Mouse (Mus musculus) ES-Bruce4 (cell line): Measurements from ENCODE around the gene Gm37419. TPM values are rescaled to one million over a fixed set of nuclear protein-coding genes. Genes with fewer than 3 reads are reported as not detected.
A peak's percentile ranks its signal among the peaks of the same experiment; 100 is the strongest.

Experiments
- H3K27ac ChIP-seq: 2 replicates; pipeline ENCODE4 v1.5.1; 2012; ENCODE audit warnings: low read length, inconsistent platforms; ENCODE audit not compliant: insufficient read depth
- H3K27me3 ChIP-seq: 2 replicates; pipeline ENCODE4 v1.6.1; 2012; ENCODE audit warnings: mild to moderate bottlenecking, low read length, inconsistent platforms; ENCODE audit not compliant: control insufficient read depth, poor library complexity, insufficient read depth, severe bottlenecking
- H3K36me3 ChIP-seq: 2 replicates; pipeline ENCODE4 v1.6.1; 2012; ENCODE audit warnings: inconsistent platforms, mild to moderate bottlenecking, low read length, moderate library complexity; ENCODE audit not compliant: control insufficient read depth, poor library complexity, insufficient read depth, severe bottlenecking
- H3K4me1 ChIP-seq: one replicate; pipeline ENCODE4 v1.8.1; 2011; ENCODE audit warnings: low read length; ENCODE audit not compliant: control insufficient read depth, insufficient read depth
- H3K4me3 ChIP-seq: 2 replicates; pipeline ENCODE4 v1.5.1; 2011; ENCODE audit warnings: low read depth, mild to moderate bottlenecking, low read length
- H3K9ac ChIP-seq: 2 replicates; pipeline ENCODE4 v1.6.1; 2012; ENCODE audit warnings: low read depth, mild to moderate bottlenecking, inconsistent platforms; ENCODE audit not compliant: poor library complexity, severe bottlenecking
- H3K9me3 ChIP-seq: replicated peaks from 2 replicates; pipeline ENCODE4 v1.6.1; 2012; ENCODE audit warnings: mild to moderate bottlenecking, low read length, inconsistent platforms; ENCODE audit not compliant: control insufficient read depth, poor library complexity, insufficient read depth, severe bottlenecking
- CTCF ChIP-seq: IDR thresholded peaks from one replicate; pipeline ENCODE4 v1.8.1; 2011; ENCODE audit warnings: low read depth, low read length
- EP300 ChIP-seq: IDR thresholded peaks from 2 replicates; pipeline ENCODE4 v1.6.1; 2011; ENCODE audit warnings: low read depth, low read length; ENCODE audit not compliant: insufficient read depth
- POLR2A ChIP-seq: IDR thresholded peaks from one replicate; pipeline ENCODE4 v1.8.1; 2011; ENCODE audit warnings: low read length; ENCODE audit not compliant: insufficient read depth
- polyA plus RNA-seq: library from polyadenylated mRNA; stranded (reverse); fragments of >200 nt; gene quantifications from 2 replicates; pipeline ENCODE4 v1.2.4, GENCODE M21; 2011; ENCODE audit warnings: low read depth; ENCODE audit not compliant: missing spikeins, insufficient read depth, insufficient read length

Gene Gm37419
- polyA plus RNA-seq, 1 experiment: not detected

DNA sequence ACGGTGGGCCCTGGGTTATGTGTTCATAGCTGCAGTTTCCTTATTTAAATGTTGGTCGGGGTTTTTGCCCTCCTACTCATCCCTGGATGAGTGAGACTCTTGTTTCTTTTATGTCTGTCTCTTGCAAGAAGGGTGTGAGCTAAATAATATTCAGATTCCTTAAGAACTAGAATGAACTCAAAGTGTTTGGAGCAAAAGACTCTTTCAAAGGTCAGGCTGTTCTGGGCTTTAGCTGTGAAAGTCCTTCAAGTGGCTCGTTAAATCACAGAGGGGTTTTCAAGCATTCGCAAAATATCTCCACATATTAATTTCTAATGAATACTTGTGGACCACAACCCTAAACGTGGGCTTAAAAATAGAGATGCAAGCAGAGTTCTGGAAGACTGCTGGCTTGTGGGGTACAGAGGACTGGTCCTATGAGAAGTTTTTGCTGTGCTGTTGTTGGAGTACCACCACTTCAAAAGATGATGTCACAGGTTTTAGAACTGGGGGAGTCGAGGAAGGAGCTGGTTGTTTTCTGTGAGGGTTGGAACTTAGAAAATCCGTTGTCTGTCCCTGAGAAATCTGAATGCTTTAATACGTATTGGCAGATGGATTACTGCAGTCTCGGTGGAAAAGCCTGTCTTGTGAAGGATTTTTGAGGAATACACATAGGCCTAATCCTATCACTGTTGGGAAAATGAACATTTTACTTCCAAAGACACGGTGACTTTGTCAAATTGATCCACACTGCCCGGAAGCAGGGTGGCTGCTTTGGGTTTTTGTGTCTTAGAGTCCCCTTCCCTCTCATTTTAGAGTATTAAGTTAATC is 2.1 kb downstream of the Gm37419 start:
- no peak for TF ChIP-seq EP300
- TF ChIP-seq POLR2A: no peak
- no peak overlapping the region for H3K27ac ChIP-seq
- H3K36me3 ChIP-seq: no peaks in the 10 kb centered on the region
- no peaks in the 10 kb centered on the region for H3K27me3 ChIP-seq
- H3K4me1 ChIP-seq: no peaks in the 10 kb centered on the region
- H3K9ac ChIP-seq: peak overlapping the region; percentile 99
- H3K9me3 ChIP-seq: no peaks in the 10 kb centered on the region
- no peak overlapping the region for H3K4me3 ChIP-seq

DNA sequence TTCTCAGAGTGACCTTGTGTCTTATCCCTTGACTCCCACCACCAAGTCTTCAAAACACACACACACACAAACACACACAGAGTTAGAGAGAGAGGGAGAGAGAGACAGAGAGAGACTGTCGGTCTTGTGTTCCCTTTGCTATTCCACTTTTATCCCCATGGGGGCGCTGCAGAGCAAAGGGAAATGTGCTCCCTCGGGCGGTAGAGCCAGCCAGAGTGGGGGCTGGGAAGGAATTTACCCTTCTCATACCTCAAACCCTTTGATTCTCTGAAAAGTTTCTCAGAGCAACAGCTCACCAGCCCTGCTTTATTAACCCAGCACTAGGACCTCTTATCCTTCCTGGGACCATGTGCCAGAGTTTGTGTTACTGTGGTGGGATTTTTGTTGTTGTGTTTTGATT is 2.9 kb downstream of the Gm37419 start:
- H3K27me3 ChIP-seq: no peaks in the 10 kb centered on the region
- no peak overlapping the region for H3K9ac ChIP-seq
- no peaks in the 10 kb centered on the region for H3K4me1 ChIP-seq
- no peak overlapping the region for H3K27ac ChIP-seq
- no peaks in the 10 kb centered on the region for H3K36me3 ChIP-seq
- no peak overlapping the region for H3K4me3 ChIP-seq
- H3K9me3 ChIP-seq: no peaks in the 10 kb centered on the region
- TF ChIP-seq EP300 (0 out of 2 replicates have a peak, but pooled peaks have one; percentile 45), POLR2A (no peak), CTCF (peak; percentile 70)

DNA sequence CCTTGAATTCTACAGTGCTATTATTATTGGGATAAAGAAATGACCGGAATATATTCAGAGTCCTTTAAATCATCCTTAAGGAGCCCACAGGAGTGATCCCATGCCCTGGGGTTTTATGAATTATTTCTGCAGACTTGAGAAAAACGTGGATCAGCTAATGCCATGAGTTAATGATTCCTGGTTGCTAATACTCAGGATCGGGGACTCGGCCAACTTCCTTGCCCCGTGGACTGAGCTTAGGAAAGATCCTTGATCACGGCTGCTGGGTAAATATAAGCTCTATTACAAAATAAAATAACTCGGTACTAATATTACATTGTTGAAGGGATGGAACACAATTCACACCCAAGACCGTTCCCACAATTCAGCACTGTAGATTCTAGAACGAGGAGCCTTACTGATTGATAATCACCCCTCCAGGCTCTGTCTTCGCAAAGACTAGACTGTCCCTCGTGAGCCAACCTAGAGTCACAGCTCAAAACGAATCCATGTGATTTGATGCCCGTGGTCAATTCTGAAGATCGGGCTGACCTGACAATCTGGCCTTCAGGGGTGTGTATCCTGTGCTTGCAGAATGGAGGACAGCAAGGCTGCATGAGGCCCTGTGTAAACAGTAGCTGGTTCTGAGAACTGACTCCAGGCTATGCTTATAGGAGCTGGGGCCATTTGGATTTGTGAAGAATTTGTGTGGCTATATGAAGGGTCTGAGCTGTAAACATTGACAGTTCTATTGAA is 3.7 kb downstream of the Gm37419 start:
- no peaks in the 10 kb centered on the region for H3K27me3 ChIP-seq
- no peaks in the 10 kb centered on the region for H3K4me1 ChIP-seq
- no peaks in the 10 kb centered on the region for H3K9me3 ChIP-seq
- TF ChIP-seq EP300 (no peak), POLR2A (no peak), CTCF (no peak)
- H3K4me3 ChIP-seq: no peak overlapping the region
- H3K36me3 ChIP-seq: no peaks in the 10 kb centered on the region
- no peak overlapping the region for H3K9ac ChIP-seq
- H3K27ac ChIP-seq: no peak overlapping the region

DNA sequence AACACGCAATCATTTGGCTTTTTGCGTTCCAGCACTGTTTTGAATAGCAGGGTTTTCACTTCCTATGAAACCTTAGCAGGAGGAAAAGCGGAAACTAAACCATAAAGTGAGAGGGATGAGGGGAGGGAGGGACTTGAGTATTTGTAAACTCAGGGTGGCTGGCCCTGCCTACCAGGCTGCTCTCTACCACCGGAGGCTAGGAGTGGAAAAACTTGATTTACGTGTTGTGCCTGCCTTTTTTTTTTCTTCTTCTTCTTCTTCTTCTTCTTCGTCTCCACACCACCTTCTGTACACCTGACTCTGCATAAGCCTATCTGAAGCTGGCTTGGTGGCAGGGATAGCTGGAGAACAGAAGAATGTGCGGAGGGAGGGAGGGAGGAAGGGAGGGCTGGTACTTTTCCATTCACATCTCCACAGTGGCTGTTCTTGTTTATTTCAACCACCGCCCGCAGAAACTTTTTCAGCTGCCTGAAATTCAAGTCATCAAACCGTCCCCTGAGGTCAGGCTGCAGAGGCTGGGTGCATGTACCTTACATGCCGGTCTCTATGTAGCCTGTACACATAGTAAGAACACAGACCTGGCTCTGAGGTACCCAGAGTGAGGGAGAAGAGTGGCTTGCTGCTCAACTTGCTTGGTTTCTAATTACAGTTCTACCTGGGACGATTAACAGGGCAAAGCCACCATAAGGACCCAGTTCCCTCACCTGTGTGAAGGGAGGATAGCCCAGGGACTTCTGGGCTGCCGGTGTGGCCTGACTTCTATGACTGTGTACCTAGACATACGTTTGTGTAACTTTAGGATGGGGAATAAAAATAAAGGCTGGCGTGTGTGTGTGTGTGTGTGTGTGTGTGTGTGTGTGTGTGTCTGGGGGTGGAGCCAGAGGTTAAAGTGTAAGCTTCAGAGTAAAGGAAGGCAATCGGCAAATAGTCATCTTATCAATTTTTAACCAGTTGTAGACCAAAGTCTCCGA is 5.4 kb downstream of the Gm37419 start:
- no peak for TF ChIP-seq CTCF
- no peak for TF ChIP-seq EP300
- no peak for TF ChIP-seq POLR2A
- H3K4me3 ChIP-seq: no peak overlapping the region
- H3K27me3 ChIP-seq: no peaks in the 10 kb centered on the region
- H3K27ac ChIP-seq: no peak overlapping the region
- H3K36me3 ChIP-seq: no peaks in the 10 kb centered on the region
- no peaks in the 10 kb centered on the region for H3K9me3 ChIP-seq
- H3K4me1 ChIP-seq: no peaks in the 10 kb centered on the region
- no peak overlapping the region for H3K9ac ChIP-seq

DNA sequence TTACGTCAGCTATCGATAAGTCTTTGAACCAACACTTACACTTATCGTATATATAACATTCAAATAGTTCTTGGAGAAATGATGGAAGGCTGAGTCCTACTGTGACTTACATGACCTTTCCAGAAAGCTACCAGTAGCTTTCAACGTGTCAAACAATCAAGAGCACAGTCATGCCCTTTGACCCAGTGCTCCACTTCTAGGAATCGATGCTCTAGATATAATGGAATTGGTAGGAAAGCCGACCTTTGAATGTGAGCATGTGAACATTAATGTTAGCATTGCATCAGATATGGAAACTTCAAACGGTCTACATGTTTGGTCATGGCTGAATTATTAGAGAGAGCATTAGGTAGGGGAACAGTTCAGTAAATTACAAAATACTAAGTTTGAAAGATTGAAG is 8.1 kb downstream of the Gm37419 start:
- H3K9ac ChIP-seq: no peak overlapping the region
- H3K27ac ChIP-seq: no peak overlapping the region
- no peaks in the 10 kb centered on the region for H3K36me3 ChIP-seq
- no peak for TF ChIP-seq EP300
- no peak for TF ChIP-seq CTCF
- no peak for TF ChIP-seq POLR2A
- H3K27me3 ChIP-seq: no peaks in the 10 kb centered on the region
- no peaks in the 10 kb centered on the region for H3K4me1 ChIP-seq
- H3K9me3 ChIP-seq: no peaks in the 10 kb centered on the region
- no peak overlapping the region for H3K4me3 ChIP-seq
